Mouse (Mus musculus): ENCODE data around the gene Kl. TPM values are rescaled to one million over a fixed set of nuclear protein-coding genes. Genes with fewer than 3 reads are reported as not detected.
A peak's percentile ranks its signal among the peaks of the same experiment; 100 is the strongest.

Kl gene
- total RNA-seq, 2 experiments from 2014 or later = 0.10 TPM

DNA sequence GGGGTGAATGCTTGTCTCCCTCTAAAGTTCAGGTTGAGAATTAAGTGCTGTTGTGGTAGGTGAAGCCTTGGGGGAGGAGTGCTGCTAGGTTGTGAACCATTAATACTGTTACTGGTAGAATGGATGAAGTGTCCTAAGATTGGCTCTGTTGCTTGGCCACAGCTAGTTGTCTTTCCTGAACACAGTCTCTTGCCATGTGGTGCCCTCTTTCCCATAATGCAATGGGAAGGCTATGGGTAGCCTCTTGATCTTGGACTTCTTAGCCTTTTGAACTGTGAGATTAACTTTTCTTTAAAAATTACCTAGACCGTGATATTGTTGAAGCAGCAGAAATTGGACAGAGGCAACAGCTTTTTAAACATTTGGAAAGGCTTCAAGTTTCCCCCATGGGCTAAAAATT, 7.5 kb downstream of the Kl start:
- intact Hi-C loops (cut with DNase I) = no loop called here
- DNase-seq = no peak

DNA sequence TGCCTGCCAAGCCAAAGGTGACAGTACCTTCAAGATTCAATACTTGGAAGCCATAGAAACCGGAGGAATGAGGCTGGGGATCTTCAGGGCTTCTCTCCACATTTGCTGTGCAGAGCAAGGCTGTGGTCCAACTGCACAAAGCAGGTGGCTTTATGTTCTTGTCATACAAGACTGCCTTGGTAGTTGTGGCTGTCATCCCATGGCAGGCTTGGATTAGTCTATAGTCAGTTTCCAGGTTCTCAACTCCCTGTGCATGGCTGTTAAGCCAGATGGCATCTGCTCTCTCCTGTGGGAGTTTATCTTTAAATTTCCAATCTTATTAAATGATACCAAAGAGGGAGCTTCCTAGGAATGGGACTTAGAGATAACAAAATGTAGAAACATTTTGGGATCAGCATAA, 9.2 kb downstream of the Kl start:
- no peak for DNase-seq
- intact Hi-C loops (cut with DNase I) = no loop called here

DNA sequence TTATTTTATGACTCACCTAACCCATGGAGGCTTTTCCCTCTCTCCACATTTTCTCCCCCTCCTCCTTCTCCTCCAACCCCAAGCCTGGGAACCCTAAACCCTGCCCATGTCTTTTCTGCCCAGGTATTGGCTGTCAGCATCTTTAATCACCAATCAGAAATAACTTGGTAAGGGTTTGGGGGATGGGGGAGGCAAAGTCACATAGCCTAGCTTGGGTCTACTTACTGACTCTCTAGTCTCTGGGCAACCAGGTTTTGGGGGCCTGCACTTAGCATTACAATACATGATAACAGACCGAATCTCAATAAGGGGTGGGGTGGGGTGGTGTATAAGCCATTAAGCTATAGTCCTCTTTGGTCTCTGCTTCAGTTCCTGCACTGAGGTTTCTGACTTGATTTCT, 10.3 kb downstream of the Kl start:
- no peak for DNase-seq
- intact Hi-C loops (cut with DNase I) = no loop called here

DNA sequence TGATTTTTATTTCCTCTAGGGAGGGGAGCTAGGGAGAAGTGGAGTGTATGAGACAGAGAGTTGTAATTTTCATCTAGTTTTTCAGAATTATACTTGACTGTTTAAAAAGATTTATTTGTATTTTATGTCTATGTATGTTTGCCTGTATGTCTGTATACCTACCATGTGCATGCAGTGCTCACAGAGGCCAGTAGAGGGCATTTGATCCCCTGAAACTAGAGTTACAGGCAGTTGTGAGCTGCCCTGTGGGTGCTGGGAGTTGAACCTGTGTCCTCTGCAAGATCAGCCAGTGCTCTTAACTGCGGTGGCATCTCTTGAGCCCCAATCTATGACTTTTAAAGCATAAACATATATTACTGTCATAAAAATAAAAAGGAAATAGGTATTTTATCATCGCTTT, 15.5 kb downstream of the Kl start:
- intact Hi-C loops (cut with DNase I) = no loop called here
- no peak for DNase-seq

DNA sequence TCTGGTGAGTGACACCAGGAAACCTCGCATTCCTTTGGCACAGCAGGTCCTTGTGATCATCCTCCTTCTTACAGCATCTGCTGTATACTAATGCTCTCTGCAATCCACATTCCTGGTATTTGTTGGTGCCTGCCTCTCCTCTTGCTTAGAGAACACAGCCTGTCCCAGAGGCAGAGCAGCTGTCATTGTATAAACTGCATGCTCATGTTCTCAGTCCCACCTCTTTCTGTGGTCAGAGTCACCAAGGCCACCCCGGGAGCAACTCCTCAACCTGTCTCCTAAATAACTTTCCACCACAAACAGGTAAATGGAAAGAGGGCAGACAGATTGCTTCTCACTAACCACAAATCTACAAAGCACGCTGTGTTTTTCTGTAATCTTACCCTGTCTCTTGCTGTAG, 18.1 kb downstream of the Kl start:
- DNase-seq = no peak
- intact Hi-C loops (cut with DNase I) = no loop called here

- DNase-seq = no peak
- intact Hi-C loops (cut with DNase I) = no loop called here
Measured at GRCm38 (mm10) chr5:150971126-150971525, 18.7 kb downstream of the Kl start.

GRCm38 (mm10) chr5:150974226-150974625, 21.8 kb downstream of the Kl start:
- intact Hi-C loops (cut with DNase I) = no loop called here
- DNase-seq = no peak

GRCm38 (mm10) chr5:150977383-150977958, 25.1 kb downstream of the Kl start:
- no peak for DNase-seq
- intact Hi-C loops (cut with DNase I) = no loop called here

GRCm38 (mm10) chr5:150979341-150980136, 27.1 kb downstream of the Kl start:
- peak; percentile 24 to 25 for DNase-seq
- intact Hi-C loops (cut with DNase I) = no loop called here

GRCm38 (mm10) chr5:150982082-150982481, 29.7 kb downstream of the Kl start:
- intact Hi-C loops (cut with DNase I) = no loop called here
- no peak for DNase-seq

GRCm38 (mm10) chr5:150994096-150994495, 41.7 kb downstream of the Kl start:
- intact Hi-C loops (cut with DNase I) = no loop called here
- DNase-seq = no peak

DNA sequence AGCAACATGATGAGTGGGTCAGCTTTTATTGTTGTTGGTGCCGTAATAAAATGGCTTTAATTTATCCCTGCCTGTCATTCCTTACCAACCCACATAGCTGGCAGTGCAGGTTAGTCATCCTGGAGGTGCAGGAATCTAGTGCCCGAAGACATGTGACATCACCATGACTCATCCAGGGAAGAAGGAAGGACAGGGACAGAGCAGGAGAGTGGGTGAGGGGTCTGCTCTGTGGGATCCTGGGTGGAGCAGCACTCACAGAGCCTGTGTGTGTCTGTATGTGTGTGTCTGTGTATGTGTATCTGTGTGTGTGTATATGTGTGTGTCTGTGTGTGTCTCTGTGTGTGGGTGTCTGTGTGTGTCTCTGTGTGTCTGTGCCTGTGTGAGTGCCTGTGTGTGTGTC, 44.2 kb downstream of the Kl start:
- DNase-seq = no peak
- intact Hi-C loops (cut with DNase I) = no loop called here

GRCm38 (mm10) chr5:151001111-151001510, 48.7 kb downstream of the Kl start:
- no peak for DNase-seq
- intact Hi-C loops (cut with DNase I) = no loop called here

GRCm38 (mm10) chr5:151002051-151002450, 49.6 kb downstream of the Kl start:
- intact Hi-C loops (cut with DNase I) = no loop called here
- DNase-seq = no peak

DNA sequence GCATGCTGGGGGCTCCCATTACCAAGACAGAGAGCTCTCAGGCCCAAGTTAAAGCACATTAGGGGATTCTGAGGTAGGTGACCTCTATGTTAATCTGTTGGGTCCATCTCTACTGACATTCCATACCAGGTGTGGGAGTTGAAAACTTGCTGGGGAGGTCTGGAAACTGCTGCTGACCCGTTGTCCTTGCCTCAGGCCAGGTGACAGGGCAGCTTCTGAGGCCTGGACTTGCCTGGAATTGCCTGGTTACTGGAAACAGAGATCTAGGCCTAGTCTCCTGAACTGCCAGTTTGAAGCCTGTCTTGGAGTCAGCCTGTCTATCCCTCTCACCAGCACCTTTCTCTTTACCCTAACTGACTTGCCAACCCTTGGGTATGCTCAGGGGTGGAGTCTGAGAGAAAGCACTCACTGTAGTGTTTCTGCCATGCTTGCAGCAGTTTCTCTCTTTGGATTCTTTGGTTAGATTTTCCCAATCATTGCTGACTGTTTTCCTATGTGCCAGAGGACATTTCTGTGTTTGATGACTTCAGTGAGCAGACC, 51.9 kb downstream of the Kl start:
- no peak for DNase-seq
- intact Hi-C loops (cut with DNase I) = no loop called here

- DNase-seq = no peak
- intact Hi-C loops (cut with DNase I) = no loop called here
Measured at GRCm38 (mm10) chr5:151018450-151018849, 66.0 kb downstream of the Kl start.

GRCm38 (mm10) chr5:151018959-151019358, 66.6 kb downstream of the Kl start:
- no peak for DNase-seq
- intact Hi-C loops (cut with DNase I) = no loop called here

DNA sequence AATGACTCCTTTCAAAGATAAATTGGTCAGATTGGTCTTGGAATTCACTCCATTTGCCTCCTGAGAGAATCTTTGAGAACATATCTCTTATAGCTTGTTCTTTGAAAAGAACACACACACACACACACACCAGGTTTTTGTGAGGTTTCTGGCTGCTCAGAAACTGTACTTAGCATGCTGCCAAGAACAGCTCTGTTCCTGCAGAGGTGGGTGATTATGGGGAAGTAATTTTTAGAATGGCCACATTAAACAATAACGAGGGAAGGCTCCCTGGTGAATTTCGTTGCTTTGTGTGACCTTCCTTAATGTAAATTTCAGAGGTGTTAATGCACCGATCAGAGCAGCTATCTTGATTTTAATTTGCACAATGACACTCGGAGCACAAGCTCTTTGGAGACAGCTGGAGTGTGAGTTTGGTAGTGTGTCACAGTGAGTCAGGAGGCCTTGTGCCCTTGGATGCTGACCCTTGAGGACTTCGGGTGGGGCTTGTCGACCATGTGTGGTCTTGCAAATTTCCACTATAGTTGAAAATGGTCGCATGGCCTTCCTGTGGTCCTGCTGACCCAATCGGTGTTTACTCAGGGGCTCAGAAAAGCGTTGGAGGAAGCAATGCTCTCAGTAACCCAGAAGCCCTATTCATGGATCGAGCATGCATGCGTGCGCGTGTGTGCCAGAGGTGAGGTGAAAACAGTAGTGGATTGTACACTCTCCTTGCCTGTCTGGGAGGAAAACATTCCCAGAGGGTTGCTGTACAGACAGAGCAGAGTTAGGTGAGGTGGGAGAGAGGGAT, 67.8 kb downstream of the Kl start:
- DNase-seq = no peak
- intact Hi-C loops (cut with DNase I) = no loop called here

DNA sequence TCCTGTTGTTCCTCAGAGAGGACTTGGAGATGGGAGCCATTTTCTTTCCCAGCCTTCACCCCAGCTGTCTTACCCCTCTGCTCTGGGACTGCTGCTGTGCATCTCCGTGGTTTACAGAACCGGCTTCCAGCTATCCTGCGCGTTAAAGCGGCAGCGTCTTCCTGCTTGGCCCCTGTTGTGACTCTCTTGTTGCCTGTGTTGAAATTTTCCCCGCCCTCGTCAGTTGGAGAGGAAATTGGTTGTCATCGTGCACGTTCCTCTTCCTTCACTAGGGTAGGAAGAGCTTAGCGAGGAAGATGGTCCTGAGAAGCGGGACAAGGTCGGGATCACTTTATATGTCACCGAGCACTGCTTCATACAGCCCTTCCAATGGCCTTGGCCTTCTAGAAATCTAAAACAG, 68.4 kb downstream of the Kl start:
- intact Hi-C loops (cut with DNase I) = no loop called here
- DNase-seq = no peak

- intact Hi-C loops (cut with DNase I) = no loop called here
- no peak for DNase-seq
Measured at GRCm38 (mm10) chr5:151022026-151022425, 69.6 kb downstream of the Kl start.

DNA sequence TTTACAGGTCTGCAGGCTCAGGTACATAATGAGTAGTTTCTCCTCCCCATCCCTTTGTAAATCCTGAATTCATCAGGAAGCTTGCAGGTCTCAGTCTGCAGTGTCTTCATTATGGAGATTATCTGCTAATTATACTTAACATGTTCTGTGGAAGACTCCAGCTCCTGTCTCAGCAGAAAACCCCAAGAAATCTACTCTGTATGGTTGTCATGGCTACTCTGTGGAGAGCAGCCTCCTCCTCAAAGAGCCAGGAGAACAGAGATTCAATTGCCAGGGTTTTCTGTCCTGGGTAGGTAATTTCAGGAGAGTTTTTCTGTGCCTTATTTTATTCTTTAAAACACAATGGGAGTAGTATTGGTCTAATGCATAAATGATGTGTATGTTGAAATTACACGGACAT, 70.5 kb downstream of the Kl start:
- DNase-seq = no peak
- intact Hi-C loops (cut with DNase I) = no loop called here
